Mouse (Mus musculus) spleen, embryonic (tissue): ENCODE measurements around the gene Ttll5.

Source experiments
- CTCF ChIA-PET: fragments of 350-600 bp; sonication (Branson Sonifier 250); formaldehyde crosslinking; loops from one replicate; lab custom pipeline; 2022; lab: Charles Lee

Gene Ttll5

GRCm38 (mm10) chr12:85839371-85840000, 15.0 kb downstream of the Ttll5 start:
- CTCF ChIA-PET = interaction anchor here (0.5 kb wide), 1 partner anchor 394 kb away, joined by 13 read pairs; no protein-coding TSS in a partner anchor

DNA sequence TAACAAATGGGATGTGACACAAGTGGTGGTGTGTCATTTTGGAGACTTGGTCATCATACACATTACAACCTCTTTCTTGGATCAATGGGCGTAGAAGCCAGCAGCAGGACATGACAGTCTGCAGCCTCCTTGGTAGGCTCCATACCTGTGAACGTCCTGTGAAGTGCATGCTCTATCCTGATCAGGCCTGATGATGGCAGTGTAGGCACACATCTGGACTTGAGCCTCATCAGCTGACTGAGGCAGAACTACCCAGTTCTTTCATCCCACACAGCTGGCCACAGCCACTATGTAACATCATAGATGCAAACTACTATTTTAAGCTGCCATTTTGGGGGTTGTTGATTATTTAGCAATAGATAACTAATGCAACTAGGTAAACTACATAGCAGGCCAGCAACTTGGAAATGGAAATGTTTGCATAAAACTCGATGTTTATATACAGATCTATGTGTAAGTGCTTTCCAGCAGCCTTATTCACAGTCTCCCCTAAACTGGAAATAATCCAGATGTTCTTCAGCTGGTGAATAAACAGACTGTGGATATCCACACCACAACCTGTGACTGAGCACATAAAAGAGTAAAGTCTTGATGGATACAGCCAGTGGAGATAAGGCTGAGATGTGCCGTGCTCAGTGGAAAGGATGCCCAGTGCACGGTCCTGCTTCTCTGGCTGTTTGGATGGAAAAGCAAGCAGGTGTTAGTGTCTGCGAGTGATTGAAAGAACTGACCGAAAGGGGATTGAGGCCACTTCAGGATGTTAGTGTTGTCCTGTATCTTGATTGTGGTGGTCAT, 23.9 kb downstream of the Ttll5 start:
- CTCF ChIA-PET = no interaction called here

GRCm38 (mm10) chr12:85850661-85851060, 26.2 kb downstream of the Ttll5 start:
- CTCF ChIA-PET = no interaction called here

DNA sequence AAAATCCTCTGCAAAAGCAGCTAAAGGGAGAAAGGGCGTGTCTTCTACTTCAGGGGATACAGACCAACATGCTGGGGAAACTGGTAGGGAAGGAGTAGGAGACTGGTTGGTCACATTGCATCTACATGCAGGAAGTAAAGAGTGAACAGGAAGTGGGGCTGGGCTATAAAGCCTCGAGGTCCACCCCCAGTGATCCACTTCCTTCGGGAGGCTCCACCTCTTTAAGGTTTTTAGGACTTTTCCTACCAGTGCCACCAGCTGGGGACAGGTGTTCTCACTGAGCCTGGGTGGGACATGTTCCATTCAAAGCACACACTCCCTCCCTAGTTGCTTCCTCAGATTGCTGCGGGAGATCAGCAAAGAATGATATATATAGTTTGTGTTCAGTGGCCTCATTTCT, 29.4 kb downstream of the Ttll5 start:
- CTCF ChIA-PET = no interaction called here

DNA sequence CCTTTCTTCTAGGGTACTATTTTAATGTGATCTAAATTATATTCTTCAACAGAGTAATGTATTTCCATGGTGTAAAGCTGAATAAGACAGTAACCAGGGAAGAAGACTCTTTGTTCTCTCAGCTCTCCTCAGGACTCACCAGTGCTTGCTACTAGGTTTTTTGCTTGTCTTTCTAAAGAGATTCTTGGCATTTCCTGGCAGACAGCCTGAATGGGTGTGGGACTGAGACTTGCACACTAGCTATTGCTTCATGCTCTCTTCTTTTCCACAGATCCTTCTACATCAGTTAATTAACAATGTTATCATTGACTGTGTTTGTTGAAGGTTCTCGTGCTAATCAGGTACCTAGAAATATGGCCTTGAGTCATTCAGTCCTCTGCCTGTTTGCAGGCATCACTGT, 29.8 kb downstream of the Ttll5 start:
- CTCF ChIA-PET = no interaction called here

DNA sequence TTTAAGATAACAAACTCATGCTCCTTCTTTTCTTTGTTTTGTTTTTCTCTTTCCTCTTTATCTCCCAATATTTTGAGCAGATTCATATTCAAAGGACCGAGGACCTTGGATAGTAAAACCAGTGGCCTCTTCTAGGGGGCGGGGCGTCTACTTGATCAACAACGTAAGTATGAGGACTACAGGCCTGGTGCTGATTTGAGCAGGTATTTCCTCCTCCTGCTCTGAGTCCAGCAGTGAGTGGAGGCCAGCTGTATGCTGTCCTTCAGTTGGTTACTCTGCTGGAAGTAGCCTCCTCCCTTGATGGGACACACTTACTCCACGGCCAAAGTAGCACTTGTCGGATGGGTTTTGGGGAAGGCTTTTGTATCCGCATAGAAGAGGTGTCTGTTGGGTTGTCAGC, 32.8 kb downstream of the Ttll5 start:
- CTCF ChIA-PET = interaction anchor here (0.7 kb wide), 1 partner anchor 428 kb away, joined by 3 read pairs; no protein-coding TSS in a partner anchor

DNA sequence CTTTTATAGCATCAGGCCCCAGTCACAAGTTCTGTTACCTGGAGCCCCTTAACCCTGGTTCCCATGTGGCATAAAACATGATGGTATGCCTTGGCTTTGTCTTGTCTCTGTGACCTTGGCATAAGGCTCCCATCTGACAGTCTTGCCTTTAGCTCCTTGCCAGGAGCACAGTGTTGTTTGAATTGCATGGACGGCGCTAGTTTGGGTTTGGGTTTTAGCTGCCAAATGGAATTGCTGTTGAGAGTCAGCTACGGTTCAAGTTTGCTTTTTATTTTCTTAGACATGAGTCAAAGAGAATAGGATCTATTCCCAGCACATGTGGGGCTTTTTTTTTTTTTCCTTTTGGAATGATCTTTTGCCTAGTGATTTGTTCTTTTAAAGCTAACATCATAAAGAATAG, 34.7 kb downstream of the Ttll5 start:
- CTCF ChIA-PET = interaction anchor here (0.5 kb wide), 1 partner anchor 1059 kb away, joined by 5 read pairs; no protein-coding TSS in a partner anchor

DNA sequence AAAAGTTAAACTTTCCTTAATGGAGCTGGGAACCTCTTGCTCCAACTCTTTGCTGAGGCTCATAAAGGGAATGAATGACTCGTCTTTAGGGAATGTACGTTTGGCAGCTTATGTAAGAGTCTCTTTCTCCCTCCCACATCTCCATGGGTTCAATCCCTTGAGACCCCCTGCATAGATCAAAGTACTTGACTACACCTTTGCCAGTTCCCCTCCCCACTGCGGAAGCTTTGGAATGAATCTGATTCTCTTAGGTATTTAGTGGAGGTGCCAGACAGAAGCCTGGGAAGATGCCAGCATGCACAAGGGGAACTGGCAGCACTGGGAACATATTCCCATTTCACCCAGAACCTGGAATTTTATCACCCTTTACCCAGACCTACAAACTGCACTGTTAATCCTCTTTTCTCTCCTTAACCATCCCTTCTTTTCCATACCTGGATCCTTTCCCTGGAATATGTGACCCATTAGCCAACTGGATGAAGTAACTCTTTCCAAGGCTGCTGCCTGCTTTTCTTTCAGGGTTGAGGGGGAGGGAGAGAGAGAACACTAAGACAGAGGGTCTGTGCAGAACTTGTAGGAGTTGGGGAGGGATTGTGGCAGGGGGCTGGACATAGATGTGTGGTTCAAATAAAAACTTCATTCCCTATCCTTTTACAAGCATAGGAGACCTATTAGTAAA, 35.2 kb downstream of the Ttll5 start:
- CTCF ChIA-PET = interaction anchor here (0.5 kb wide), 1 partner anchor 1058 kb away, joined by 5 read pairs; no protein-coding TSS in a partner anchor

- CTCF ChIA-PET = no interaction called here
Measured at GRCm38 (mm10) chr12:85862514-85862913, 38.1 kb downstream of the Ttll5 start.

DNA sequence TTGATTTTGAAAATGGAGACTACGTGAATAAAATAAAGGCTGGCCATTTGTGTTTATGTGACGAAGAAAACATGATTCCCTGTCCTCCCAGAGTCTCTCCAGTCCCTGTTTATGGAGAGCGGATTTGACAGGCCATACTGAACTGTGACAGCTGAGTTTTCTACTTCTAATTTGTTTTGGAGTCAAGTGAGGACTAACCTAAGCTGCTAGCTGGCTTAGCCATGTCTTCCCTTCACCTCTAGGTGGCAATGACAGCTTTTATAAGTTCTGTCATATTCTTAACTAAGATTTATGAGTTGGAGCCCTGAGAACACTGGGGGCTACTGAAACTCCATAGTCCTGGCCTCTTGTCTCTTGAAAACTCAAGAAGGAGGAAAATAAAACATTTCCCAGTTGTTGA, 41.1 kb downstream of the Ttll5 start:
- CTCF ChIA-PET = interaction anchor here (1.0 kb wide), 1 partner anchor 213 kb away, joined by 3 read pairs; the partner anchor contains the start of gene Tgfb3

GRCm38 (mm10) chr12:85866624-85867023, 42.2 kb downstream of the Ttll5 start:
- CTCF ChIA-PET = no interaction called here

DNA sequence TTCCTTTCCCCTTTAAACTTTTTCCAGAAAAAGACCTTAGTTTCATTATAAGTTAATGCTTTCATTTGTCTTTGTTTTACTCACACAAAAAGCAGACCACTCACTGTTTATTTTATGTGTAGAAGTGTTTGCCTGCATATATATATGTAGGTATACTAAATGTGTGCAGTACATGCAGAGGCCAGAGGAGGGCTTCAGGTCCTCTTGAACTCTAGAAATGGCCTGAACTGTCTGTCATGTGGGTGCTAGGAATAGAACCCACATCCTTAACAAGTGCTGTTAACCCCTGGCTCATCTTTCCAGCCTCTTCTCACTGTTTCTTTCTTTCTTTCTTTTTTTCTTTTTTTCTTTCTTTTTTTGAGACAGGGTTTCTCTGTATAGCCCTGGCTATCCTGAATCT, 42.7 kb downstream of the Ttll5 start:
- CTCF ChIA-PET = no interaction called here

- CTCF ChIA-PET = no interaction called here
Measured at GRCm38 (mm10) chr12:85869423-85869822, 45.0 kb downstream of the Ttll5 start.

DNA sequence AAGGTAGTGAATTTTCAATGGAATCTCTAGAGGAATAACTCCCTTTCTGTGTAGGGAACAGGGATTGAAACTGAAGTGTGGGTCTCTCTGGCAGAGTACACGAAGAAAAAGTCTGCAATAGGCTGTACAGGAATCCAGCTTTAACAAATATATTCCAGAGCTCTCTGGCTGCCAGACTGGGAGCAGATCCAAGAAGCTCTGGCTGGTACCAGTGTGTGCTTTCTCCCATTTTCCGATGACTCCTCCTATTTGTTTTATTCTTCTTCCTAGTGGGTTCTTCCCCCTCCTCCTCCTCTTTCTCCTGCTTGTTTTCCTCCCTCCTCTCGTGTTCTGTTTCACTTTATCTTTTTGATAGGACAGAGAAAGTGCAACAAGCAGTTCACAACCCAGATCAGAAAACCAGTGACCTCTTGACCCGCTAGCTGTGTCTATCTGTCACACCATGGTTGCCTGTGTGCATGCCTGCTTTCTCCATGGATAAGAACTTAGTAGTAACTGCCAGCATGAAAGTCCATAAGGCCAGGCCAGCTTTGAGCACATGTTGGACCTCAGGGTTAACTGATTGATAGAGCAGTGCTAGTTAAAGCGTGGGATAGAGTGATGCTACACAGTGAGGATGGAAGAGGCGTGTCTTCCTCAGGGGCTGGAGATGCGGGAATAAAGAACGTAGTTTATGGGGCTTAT, 55.3 kb downstream of the Ttll5 start:
- CTCF ChIA-PET = no interaction called here

- CTCF ChIA-PET = no interaction called here
Measured at GRCm38 (mm10) chr12:85885024-85885423, 60.6 kb downstream of the Ttll5 start.

DNA sequence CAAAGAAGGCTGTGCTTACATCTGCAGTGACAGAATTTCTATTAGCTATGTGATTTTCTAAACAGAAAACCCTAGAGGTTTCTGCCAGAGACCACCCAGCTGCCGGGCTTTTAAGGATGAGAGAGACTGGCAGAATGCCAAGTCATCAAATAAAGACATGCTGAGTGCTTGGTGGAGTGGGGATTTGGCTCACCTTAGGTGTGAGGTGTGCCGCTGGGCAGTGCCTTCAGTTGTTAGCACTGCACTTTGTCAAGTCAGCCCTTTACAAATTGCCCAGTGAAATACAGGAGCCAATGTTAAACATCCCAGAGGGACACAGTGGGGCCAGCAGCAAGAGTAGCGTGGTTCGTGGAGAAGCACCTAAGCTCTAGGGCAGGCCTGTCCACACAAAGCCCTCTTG, 65.6 kb downstream of the Ttll5 start:
- CTCF ChIA-PET = no interaction called here

GRCm38 (mm10) chr12:85903986-85904385, 79.5 kb downstream of the Ttll5 start:
- CTCF ChIA-PET = no interaction called here

- CTCF ChIA-PET = no interaction called here
Measured at GRCm38 (mm10) chr12:85905666-85906065, 81.2 kb downstream of the Ttll5 start.

DNA sequence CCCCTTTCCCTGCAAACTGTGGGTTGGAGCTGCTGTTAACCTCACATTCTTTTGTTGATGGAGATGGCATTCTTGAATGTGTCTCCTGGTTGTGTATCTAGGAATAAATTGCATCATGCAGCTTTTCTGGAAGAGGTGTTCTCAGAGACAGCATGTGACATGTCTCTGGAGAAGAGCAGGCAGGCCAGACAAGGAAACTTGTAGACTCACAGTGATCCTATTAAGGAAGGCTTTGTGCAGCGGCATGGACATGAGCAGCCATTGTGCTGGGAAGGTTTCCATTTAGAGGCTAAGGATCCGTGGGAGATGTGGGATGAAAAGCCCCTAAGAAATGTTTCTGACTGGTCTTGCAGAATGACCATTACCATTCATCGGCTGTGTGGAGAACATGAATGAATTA, 83.4 kb downstream of the Ttll5 start:
- CTCF ChIA-PET = no interaction called here

DNA sequence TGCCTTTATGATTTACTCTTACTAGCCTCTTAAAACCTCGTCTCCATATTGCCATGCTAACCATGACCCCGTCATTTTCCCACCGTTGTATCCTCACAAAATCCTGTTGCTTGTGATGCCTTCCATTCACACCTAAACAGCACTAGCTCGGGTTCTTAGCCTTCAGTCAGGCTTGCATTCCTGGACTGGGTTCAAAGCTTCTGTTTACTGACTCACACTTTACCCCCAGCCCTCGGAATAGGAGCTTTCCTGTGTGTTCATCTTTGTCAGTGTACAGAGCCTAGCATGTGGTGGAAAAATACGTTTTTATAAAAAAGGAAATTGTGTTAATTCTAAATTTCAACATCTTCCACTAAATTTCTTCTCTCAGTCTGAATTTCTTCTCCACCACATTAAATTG, 86.4 kb downstream of the Ttll5 start:
- CTCF ChIA-PET = interaction anchor here (0.6 kb wide), 1 partner anchor 105 kb away, joined by 3 read pairs; no protein-coding TSS in a partner anchor

DNA sequence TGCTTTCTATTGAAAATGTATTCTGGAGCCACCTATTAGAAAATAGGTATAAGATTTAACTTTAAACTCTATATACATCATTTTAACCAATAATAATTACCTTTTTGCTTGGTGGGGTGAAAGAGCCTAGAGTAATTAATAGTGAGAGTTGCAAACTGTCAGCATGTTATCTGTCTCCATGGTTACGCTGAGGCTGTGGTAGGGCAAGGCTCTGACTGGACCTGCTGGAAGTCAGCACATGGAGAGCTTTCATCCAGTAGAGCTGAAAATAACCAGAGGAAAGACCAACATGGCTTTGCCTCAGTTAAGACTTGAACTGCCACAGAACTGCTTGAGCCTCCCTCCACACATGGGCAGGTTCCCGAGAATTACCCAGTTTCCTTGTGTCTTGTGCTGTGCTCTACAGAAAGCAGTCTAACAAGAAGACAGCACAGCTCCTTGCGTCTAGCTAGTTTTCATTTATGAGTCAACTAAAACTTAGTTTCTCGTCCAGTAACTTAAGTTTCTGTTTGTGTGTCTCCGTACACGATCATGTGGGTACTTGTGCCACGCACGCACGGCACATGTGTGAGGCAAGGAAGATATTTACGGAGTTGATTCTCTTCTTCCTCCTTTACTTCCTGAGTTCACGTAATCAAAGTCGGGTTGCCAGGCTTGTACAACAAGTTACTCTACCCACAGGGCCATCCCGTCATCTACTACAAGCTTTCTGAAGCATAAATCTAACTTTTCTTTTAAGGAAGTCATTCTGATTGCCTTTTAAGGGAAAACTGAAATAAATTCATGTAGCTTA, 88.4 kb downstream of the Ttll5 start:
- CTCF ChIA-PET = no interaction called here
